Mouse (Mus musculus): ENCODE results near the gene Cotl1. TPM values are rescaled to one million over a fixed set of nuclear protein-coding genes. Genes with fewer than 3 reads are reported as not detected.

Gene Cotl1
- polyA plus RNA-seq, 2 experiments: 147 to 212 TPM

DNA sequence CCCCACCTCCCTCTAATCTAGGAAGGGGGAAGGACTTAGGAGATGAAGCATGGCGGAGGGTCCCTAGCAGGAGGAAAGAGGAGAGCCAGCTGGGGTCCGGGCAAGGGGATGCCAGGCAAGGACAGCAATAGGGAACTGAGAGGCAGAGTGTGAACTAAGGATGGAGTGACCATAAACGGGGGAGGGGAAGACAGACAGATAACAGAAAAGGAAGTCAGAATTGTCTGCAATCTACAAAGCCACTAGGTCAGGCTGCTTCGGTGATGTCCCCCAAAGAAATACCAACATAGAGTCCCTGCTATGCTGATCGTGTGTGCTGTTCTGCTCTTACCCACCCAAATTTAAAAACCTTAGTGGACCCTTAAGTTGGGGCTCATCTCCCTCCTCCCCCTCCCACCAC, 13.4 kb downstream of the Cotl1 start:
- no peak overlapping the region for H3K9ac ChIP-seq (ENCODE audit: low read depth, low read length, severe bottlenecking)
- no peak overlapping the region for H3K27ac ChIP-seq (replicated peaks; ENCODE audit: low read depth, low read length)
- H3K36me3 ChIP-seq (ENCODE audit: control insufficient read depth, insufficient read depth, low read length): peaks cover 4% of the 10 kb centered on the region; the same call in 1 of the 2 replicates
- no peak for DNase-seq (ENCODE audit: low spot score)
- 73% methylated on average over 5 of the region's 5 CpGs for WGBS
- no peak for ATAC-seq (ENCODE audit: low FRiP score, low read depth)
- no peaks in the 10 kb centered on the region for H3K27me3 ChIP-seq (ENCODE audit: control insufficient read depth, insufficient read depth, low read length)
- peaks cover 15% of the 10 kb centered on the region for H3K4me1 ChIP-seq (ENCODE audit: control insufficient read depth, insufficient read depth, low read length)
- no peak overlapping the region for H3K4me2 ChIP-seq (replicated peaks; ENCODE audit: low read depth, low read length, severe bottlenecking)
- no peaks in the 10 kb centered on the region for H3K9me3 ChIP-seq (ENCODE audit: control insufficient read depth, low read length)
- no peak for TF ChIP-seq POLR2A (IDR thresholded peaks at IDR 0.05; ENCODE audit: borderline replicate concordance, extremely low read depth, insufficient read depth, insufficient read length)
- H3K4me3 ChIP-seq (replicated peaks; ENCODE audit: low read length): no peak overlapping the region

DNA sequence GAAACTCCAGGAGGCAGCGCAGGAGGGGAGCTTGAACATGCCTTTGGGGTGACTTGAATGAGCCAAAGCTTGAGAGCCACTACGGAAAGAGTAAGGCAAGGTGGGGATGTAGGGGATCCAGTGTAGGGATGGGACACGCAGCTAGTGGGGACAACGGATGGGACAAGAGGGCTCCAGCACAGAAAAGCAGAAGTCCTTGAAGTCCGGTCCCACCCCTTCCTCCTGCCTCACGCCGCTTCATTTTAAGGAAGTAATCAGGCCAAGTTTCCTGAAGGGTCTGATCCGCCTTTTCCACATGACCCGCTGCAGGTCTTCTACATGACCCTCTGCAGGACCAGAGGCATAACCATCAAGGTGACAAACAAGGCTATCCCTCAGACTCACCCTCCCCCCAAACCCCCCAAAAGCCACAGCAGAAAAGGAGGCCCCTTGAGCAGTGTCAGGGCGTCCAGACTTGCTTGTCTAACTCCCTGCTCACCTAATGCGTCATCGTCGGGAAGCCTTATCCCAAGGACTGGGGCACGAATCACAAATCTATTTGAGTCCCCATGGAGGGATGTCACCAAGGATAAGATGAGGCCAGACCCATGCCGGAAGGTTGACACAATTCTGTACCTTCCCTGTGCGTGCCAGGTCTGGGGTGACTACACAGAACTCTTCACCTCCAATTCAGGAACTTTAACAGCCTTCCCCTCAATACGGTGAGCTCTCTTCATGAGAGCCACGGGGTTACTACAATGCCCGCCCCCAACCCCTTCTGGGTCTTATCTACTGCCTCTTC, 14.2 kb downstream of the Cotl1 start:
- H3K36me3 ChIP-seq (ENCODE audit: control insufficient read depth, insufficient read depth, low read length): peaks cover 8% of the 10 kb centered on the region
- H3K4me1 ChIP-seq (ENCODE audit: control insufficient read depth, insufficient read depth, low read length): peaks cover 7% of the 10 kb centered on the region
- no peak overlapping the region for H3K4me3 ChIP-seq (replicated peaks; ENCODE audit: low read length)
- no peaks in the 10 kb centered on the region for H3K9me3 ChIP-seq (ENCODE audit: control insufficient read depth, low read length)
- no peak overlapping the region for H3K27ac ChIP-seq (replicated peaks; ENCODE audit: low read depth, low read length)
- 86% methylated on average over 19 of the region's 19 CpGs for WGBS
- ATAC-seq (ENCODE audit: low FRiP score, low read depth): no peak
- no peak for TF ChIP-seq POLR2A (IDR thresholded peaks at IDR 0.05; ENCODE audit: borderline replicate concordance, extremely low read depth, insufficient read depth, insufficient read length)
- no peak overlapping the region for H3K4me2 ChIP-seq (replicated peaks; ENCODE audit: low read depth, low read length, severe bottlenecking)
- H3K9ac ChIP-seq (ENCODE audit: low read depth, low read length, severe bottlenecking): no peak overlapping the region
- H3K27me3 ChIP-seq (ENCODE audit: control insufficient read depth, insufficient read depth, low read length): no peaks in the 10 kb centered on the region
- no peak for DNase-seq (ENCODE audit: low spot score)

DNA sequence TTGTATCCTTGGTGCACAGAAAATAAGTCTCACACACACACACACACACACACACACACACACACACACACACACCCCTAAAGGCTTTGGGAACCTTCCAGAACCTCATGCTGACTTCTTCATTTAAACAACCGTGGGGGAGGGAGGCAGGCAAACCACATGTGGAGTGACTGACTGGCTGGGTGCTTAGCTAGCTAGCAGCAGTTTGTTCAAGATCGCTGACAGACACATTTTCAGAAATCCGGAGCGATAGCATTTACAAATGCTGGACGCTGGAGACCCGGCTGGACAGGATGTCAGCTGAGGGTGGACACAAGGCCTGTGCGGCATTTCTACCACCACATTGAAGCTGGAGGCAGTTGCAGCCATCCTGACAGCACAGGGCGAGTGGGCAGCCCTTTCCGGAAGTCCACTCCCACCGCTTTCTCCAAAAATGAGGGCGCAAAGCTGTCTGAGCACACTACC, 15.5 kb downstream of the Cotl1 start:
- Histone ChIP-seq H3K9me3 (ENCODE audit: control insufficient read depth, low read length) (no peaks in the 10 kb centered on the region), H3K36me3 (ENCODE audit: control insufficient read depth, insufficient read depth, low read length) (peaks cover 15% of the 10 kb centered on the region), H3K27me3 (ENCODE audit: control insufficient read depth, insufficient read depth, low read length) (no peaks in the 10 kb centered on the region), H3K9ac (ENCODE audit: low read depth, low read length, severe bottlenecking) (no peak overlapping the region), H3K4me2 (replicated peaks; ENCODE audit: low read depth, low read length, severe bottlenecking) (no peak overlapping the region), H3K27ac (replicated peaks; ENCODE audit: low read depth, low read length) (peak overlapping the region; percentile 43; the same call in 1 of the 2 replicates), H3K4me1 (ENCODE audit: control insufficient read depth, insufficient read depth, low read length) (peaks cover 5% of the 10 kb centered on the region; the same call in 1 of the 2 replicates), H3K4me3 (replicated peaks; ENCODE audit: low read length) (no peak overlapping the region)
- DNase-seq (ENCODE audit: low spot score): peak; percentile 47
- TF ChIP-seq POLR2A (IDR thresholded peaks at IDR 0.05; ENCODE audit: borderline replicate concordance, extremely low read depth, insufficient read depth, insufficient read length): no peak
- no peak for ATAC-seq (ENCODE audit: low FRiP score, low read depth)
- WGBS: 81% methylated on average over 11 of the region's 11 CpGs

DNA sequence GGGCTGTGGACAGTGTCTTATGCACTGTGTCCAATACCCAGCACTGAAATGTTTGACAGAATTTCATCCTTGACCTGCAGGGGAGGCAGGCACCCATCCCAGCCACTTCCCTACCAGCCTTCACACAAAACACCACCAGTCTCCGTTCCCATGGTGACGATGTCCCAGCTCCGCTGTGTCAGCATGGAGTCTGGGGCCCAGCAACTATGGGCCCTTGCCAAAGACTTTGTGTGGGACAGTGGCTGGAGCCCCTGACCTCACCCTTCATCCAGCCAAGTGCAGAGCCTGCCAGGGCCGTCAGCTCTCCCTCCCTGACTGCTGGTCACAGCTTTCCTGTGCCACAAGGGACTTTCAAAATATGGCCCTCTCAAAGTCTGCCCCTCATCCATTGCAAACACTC, 16.2 kb downstream of the Cotl1 start:
- peaks cover 4% of the 10 kb centered on the region; the same call in 1 of the 2 replicates for H3K4me1 ChIP-seq (ENCODE audit: control insufficient read depth, insufficient read depth, low read length)
- TF ChIP-seq POLR2A (IDR thresholded peaks at IDR 0.05; ENCODE audit: borderline replicate concordance, extremely low read depth, insufficient read depth, insufficient read length): no peak
- H3K27me3 ChIP-seq (ENCODE audit: control insufficient read depth, insufficient read depth, low read length): no peaks in the 10 kb centered on the region
- peaks cover 15% of the 10 kb centered on the region for H3K36me3 ChIP-seq (ENCODE audit: control insufficient read depth, insufficient read depth, low read length)
- no peak for ATAC-seq (ENCODE audit: low FRiP score, low read depth)
- H3K27ac ChIP-seq (replicated peaks; ENCODE audit: low read depth, low read length): no peak overlapping the region
- H3K9ac ChIP-seq (ENCODE audit: low read depth, low read length, severe bottlenecking): no peak overlapping the region
- DNase-seq (ENCODE audit: low spot score): no peak
- H3K9me3 ChIP-seq (ENCODE audit: control insufficient read depth, low read length): no peaks in the 10 kb centered on the region
- H3K4me3 ChIP-seq (replicated peaks; ENCODE audit: low read length): no peak overlapping the region
- 84% methylated on average over 4 of the region's 4 CpGs for WGBS
- H3K4me2 ChIP-seq (replicated peaks; ENCODE audit: low read depth, low read length, severe bottlenecking): no peak overlapping the region

DNA sequence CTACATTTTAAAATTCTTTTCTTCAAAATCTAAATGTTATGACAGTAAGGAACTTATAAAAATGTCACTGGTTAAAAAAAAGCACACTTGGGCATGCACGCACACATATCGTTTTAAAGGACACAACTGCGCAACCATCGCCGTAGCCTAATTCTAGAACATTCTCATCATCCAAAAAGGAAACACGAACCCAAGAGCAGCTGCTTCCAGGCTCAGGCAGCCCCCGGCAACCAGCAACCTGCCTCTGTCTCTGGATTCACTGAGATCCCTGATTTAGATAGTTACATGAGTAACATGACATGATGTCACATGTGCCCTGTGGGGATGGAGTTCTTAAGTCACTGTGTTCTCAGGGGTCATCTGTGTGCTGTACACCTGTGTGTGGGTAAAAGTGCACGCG, 17.1 kb downstream of the Cotl1 start:
- DNase-seq (ENCODE audit: low spot score) (no peak), ATAC-seq (ENCODE audit: low FRiP score, low read depth) (no peak)
- no peak overlapping the region for H3K27ac ChIP-seq (replicated peaks; ENCODE audit: low read depth, low read length)
- TF ChIP-seq POLR2A (IDR thresholded peaks at IDR 0.05; ENCODE audit: borderline replicate concordance, extremely low read depth, insufficient read depth, insufficient read length): no peak
- H3K27me3 ChIP-seq (ENCODE audit: control insufficient read depth, insufficient read depth, low read length): no peaks in the 10 kb centered on the region
- H3K4me2 ChIP-seq (replicated peaks; ENCODE audit: low read depth, low read length, severe bottlenecking): no peak overlapping the region
- H3K4me3 ChIP-seq (replicated peaks; ENCODE audit: low read length): no peak overlapping the region
- H3K9ac ChIP-seq (ENCODE audit: low read depth, low read length, severe bottlenecking): no peak overlapping the region
- no peaks in the 10 kb centered on the region for H3K4me1 ChIP-seq (ENCODE audit: control insufficient read depth, insufficient read depth, low read length)
- whole genome bisulfite sequencing: 90% methylated on average over 9 of the region's 9 CpGs
- H3K9me3 ChIP-seq (ENCODE audit: control insufficient read depth, low read length): no peaks in the 10 kb centered on the region
- H3K36me3 ChIP-seq (ENCODE audit: control insufficient read depth, insufficient read depth, low read length): peaks cover 15% of the 10 kb centered on the region

All from limb, embryonic 14.5 days (tissue).